Mouse (Mus musculus): ENCODE data around the gene Znfx1.

GRCm38 (mm10) chr2:167071266-167071640 lies 8.4 kb upstream of the Znfx1 start:
- no peak for TF ChIP-seq CTCF (IDR thresholded peaks at IDR 0.05; ENCODE audit: borderline replicate concordance, extremely low read depth, insufficient read depth, insufficient read length)
- TF ChIP-seq POLR2A (IDR thresholded peaks at IDR 0.05; ENCODE audit: borderline replicate concordance, extremely low read depth, insufficient read depth, insufficient read length, poor library complexity, severe bottlenecking) = no peak

Measured in brain, embryonic 14.5 days (tissue).